Mouse (Mus musculus) liver, postnatal 0 days (tissue): Measurements from ENCODE around the gene Rpl27a. TPM values are rescaled to one million over a fixed set of nuclear protein-coding genes. Genes with fewer than 3 reads are reported as not detected.

ENCODE experiments used
- ATAC-seq: fragments of 200-750 bp; cut with Nextera tagmentation; 2 replicates; pipeline ENCODE4 v1.8.0; 2017; ENCODE audit warnings: mild to moderate bottlenecking, moderate library complexity
- DNase-seq: peaks from one replicate; pipeline ENCODE4 v3.0.0-alpha.2; 2016
- H3K27ac ChIP-seq: fragments of 300-500 bp; sonication (generic); 2 replicates; pipeline ENCODE4 v1.5.1; 2014; ENCODE audit warnings: antibody characterized with exemption, moderate library complexity, mild to moderate bottlenecking, low read depth
- H3K27me3 ChIP-seq: fragments of 300-500 bp; sonication (generic); 2 replicates; pipeline ENCODE4 v1.6.1; 2014; ENCODE audit warnings: low read length, control low read depth, mixed read lengths; ENCODE audit not compliant: insufficient read depth
- H3K36me3 ChIP-seq: fragments of 300-500 bp; sonication (generic); replicated peaks from 2 replicates; pipeline ENCODE4 v1.6.1; 2014; ENCODE audit warnings: mild to moderate bottlenecking, control low read depth, low read length, moderate library complexity, mixed read lengths; ENCODE audit not compliant: insufficient read depth
- H3K4me1 ChIP-seq: fragments of 300-500 bp; sonication (generic); 2 replicates; pipeline ENCODE4 v1.6.1; 2014; ENCODE audit warnings: antibody characterized with exemption, mild to moderate bottlenecking, control low read depth; ENCODE audit not compliant: insufficient read depth
- H3K4me2 ChIP-seq: fragments of 300-500 bp; sonication (generic); 2 replicates; pipeline ENCODE4 v1.6.1; 2014; ENCODE audit warnings: low read depth, mild to moderate bottlenecking, low read length, moderate library complexity, mixed read lengths
- H3K4me3 ChIP-seq: fragments of 300-500 bp; sonication (generic); 2 replicates; pipeline ENCODE4 v1.5.1; 2014; ENCODE audit warnings: low read depth, low read length
- H3K9ac ChIP-seq: fragments of 300-500 bp; sonication (generic); replicated peaks from 2 replicates; pipeline ENCODE4 v1.6.1; 2014; ENCODE audit warnings: mild to moderate bottlenecking, moderate library complexity
- H3K9me3 ChIP-seq: fragments of 300-500 bp; sonication (generic); 2 replicates; pipeline ENCODE4 v1.6.1; 2016; ENCODE audit warnings: mild to moderate bottlenecking, control low read depth, low read length, mixed read lengths
- CTCF ChIP-seq: sonication (generic); IDR thresholded peaks from 2 replicates; pipeline ENCODE4 v1.5.1; 2016; ENCODE audit warnings: antibody characterized with exemption, low read depth
- EP300 ChIP-seq: IDR thresholded peaks from 2 replicates; pipeline ENCODE4 v1.6.1; 2016; ENCODE audit warnings: antibody characterized with exemption, low read depth, mild to moderate bottlenecking
- WGBS: fragments of 180-500 bp; shearing (Covaris S2); extraction: QIAGEN DNeasy Blood & Tissue Kit; methylation state at CpG from one replicate; pipeline ENCODE4 v1.1.7; 2014; ENCODE audit not compliant: insufficient replicate concordance; 5-methylcytosine and 5-hydroxymethylcytosine counted together
- polyA plus RNA-seq: library from polyadenylated mRNA; unstranded; fragments of >200 nt; fragmentation: Nextera tagmentation; extraction: Ambion mirVana; gene quantifications from 2 replicates; pipeline ENCODE4 v1.2.1, GENCODE M21; 2015

Rpl27a gene
- polyA plus RNA-seq, 1 experiment from 2014 or later, result 83.1 TPM

GRCm38 (mm10) chr7:109546726-109547125 lies 27.8 kb downstream of the Rpl27a start:
- ATAC-seq, result no peak
- no peak for DNase-seq

GRCm38 (mm10) chr7:109559536-109559935 lies 40.6 kb downstream of the Rpl27a start:
- WGBS, result 51% methylated on average over 6 of the region's 6 CpGs

More at GRCm38 (mm10) chr7:109546726-109547125, 27.8 kb downstream of the Rpl27a start:
- 82% methylated on average over 5 of the region's 5 CpGs for WGBS
- H3K4me3 ChIP-seq, result no peak overlapping the region
- H3K27ac ChIP-seq, result no peak overlapping the region
- peaks cover 29% of the 10 kb centered on the region for H3K36me3 ChIP-seq
- no peaks in the 10 kb centered on the region for H3K9me3 ChIP-seq
- no peak overlapping the region for H3K4me2 ChIP-seq
- no peak overlapping the region for H3K9ac ChIP-seq
- H3K4me1 ChIP-seq, result no peaks in the 10 kb centered on the region
- TF ChIP-seq EP300 (no peak), CTCF (no peak)
- no peaks in the 10 kb centered on the region for H3K27me3 ChIP-seq

GRCm38 (mm10) chr7:109561466-109562153 lies 42.7 kb downstream of the Rpl27a start:
- no peaks in the 10 kb centered on the region for H3K9me3 ChIP-seq
- no peak overlapping the region for H3K9ac ChIP-seq
- H3K27ac ChIP-seq, result peak overlapping the region; percentile 82
- 39% methylated on average over 8 of the region's 8 CpGs for WGBS
- H3K4me2 ChIP-seq, result peak overlapping the region; percentile 52
- H3K27me3 ChIP-seq, result no peaks in the 10 kb centered on the region
- no peak overlapping the region for H3K4me3 ChIP-seq
- DNase-seq (peak; percentile 42), ATAC-seq (peak; percentile 66)
- H3K36me3 ChIP-seq, result peaks cover 4% of the 10 kb centered on the region; the same call in 1 of the 2 replicates
- peaks cover 33% of the 10 kb centered on the region for H3K4me1 ChIP-seq
- TF ChIP-seq CTCF (no peak), EP300 (no peak)

More at GRCm38 (mm10) chr7:109559536-109559935, 40.6 kb downstream of the Rpl27a start:
- H3K4me2 ChIP-seq, result no peak overlapping the region
- ATAC-seq (peak; percentile 81), DNase-seq (peak; percentile 48)
- no peak overlapping the region for H3K4me3 ChIP-seq
- H3K9me3 ChIP-seq, result no peaks in the 10 kb centered on the region
- peak overlapping the region; percentile 71 for H3K27ac ChIP-seq
- H3K4me1 ChIP-seq, result peaks cover 30% of the 10 kb centered on the region
- peaks cover 4% of the 10 kb centered on the region for H3K36me3 ChIP-seq
- no peaks in the 10 kb centered on the region for H3K27me3 ChIP-seq
- H3K9ac ChIP-seq, result no peak overlapping the region
- TF ChIP-seq EP300 (no peak), CTCF (no peak)

- H3K4me2 ChIP-seq, result peak overlapping the region; percentile 52
- no peak for TF ChIP-seq EP300
- TF ChIP-seq CTCF, result no peak
- 16% methylated on average over 4 of the region's 4 CpGs for WGBS
- H3K36me3 ChIP-seq, result 0 out of 2 replicates have a peak, but pooled peaks cover 2% of the 10 kb centered on the region
- DNase-seq, result no peak
- H3K27me3 ChIP-seq, result no peaks in the 10 kb centered on the region
- H3K4me3 ChIP-seq, result 0 out of 2 replicates have a peak overlapping the region, but pooled peaks have one; percentile 5
- peak overlapping the region; percentile 82 for H3K27ac ChIP-seq
- H3K9me3 ChIP-seq, result no peaks in the 10 kb centered on the region
- ATAC-seq, result no peak
- peak overlapping the region; percentile 23 for H3K9ac ChIP-seq
- peaks cover 33% of the 10 kb centered on the region for H3K4me1 ChIP-seq
Measured at GRCm38 (mm10) chr7:109562154-109562599, 43.2 kb downstream of the Rpl27a start.

GRCm38 (mm10) chr7:109562676-109563075 lies 43.7 kb downstream of the Rpl27a start:
- no peaks in the 10 kb centered on the region for H3K27me3 ChIP-seq
- H3K27ac ChIP-seq, result peak overlapping the region; percentile 82
- H3K4me3 ChIP-seq, result no peak overlapping the region
- H3K4me2 ChIP-seq, result peak overlapping the region; percentile 52
- H3K9me3 ChIP-seq, result no peaks in the 10 kb centered on the region
- H3K9ac ChIP-seq, result peak overlapping the region; percentile 23
- WGBS, result 41% methylated on average over 5 of the region's 5 CpGs
- 0 out of 2 replicates have a peak, but pooled peaks cover 2% of the 10 kb centered on the region for H3K36me3 ChIP-seq
- peaks cover 33% of the 10 kb centered on the region for H3K4me1 ChIP-seq
- peak; percentile 36 for DNase-seq
- no peak for ATAC-seq
- TF ChIP-seq EP300, result no peak
- TF ChIP-seq CTCF, result no peak

GRCm38 (mm10) chr7:109563775-109564362 lies 44.9 kb downstream of the Rpl27a start:
- Histone ChIP-seq H3K4me1 (peaks cover 36% of the 10 kb centered on the region), H3K9ac (no peak overlapping the region), H3K4me2 (no peak overlapping the region), H3K36me3 (0 out of 2 replicates have a peak, but pooled peaks cover 2% of the 10 kb centered on the region), H3K4me3 (no peak overlapping the region), H3K27me3 (no peaks in the 10 kb centered on the region), H3K9me3 (no peaks in the 10 kb centered on the region), H3K27ac (0 out of 2 replicates have a peak overlapping the region, but pooled peaks have one; percentile 24)
- no peak for ATAC-seq
- DNase-seq, result no peak
- TF ChIP-seq EP300 (no peak), CTCF (no peak)
- WGBS, result 67% methylated on average over 4 of the region's 4 CpGs
